Mouse (Mus musculus): ENCODE measurements at regions not wholly inside any gene's neighbourhood (a gene's known extent, or its start where the extent isn't known, plus 50 kb on each side); places are given as distances from the start of the nearest gene placed in this dataset.

DNA sequence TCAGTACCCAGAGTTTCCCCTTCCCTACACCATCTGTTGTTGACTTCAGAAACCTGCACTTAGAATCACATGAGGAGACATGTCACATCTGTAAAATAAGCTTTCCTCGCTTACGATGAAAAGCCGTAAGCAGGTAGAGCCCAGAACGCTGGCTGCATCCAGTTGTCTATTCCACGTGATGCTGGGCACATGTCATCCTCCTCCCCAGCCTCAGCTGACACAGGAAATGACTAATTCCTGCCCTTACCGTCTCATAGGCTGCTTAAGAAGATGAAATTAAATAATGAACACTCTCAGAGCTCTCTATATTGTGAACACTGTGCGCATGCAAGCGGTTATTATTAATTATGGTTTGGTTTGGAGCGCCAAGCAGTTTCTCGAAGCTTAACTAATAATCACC is 83.6 kb upstream of the 3110018I06Rik start:
- DNase-seq (ENCODE audit: low spot score) = peak; percentile 49

DNA sequence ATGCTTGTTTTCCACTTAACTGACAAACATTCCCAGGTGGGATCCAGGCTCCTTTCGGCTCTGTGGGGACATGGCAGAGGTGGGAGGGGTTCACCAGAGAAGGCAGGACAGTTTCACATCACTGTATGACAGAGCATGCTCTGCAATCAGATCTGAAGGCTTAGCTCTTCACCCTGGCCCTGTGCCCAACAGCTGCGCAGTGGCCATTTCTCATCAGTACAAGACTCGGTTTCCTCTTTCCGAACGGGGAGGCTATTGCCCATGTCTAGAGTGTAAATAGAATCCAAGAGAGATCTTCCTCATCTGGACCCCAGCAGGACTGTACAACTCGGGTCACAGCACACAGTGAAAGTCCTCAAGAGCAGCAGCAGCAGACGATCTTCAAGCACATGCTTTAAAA is 64.5 kb upstream of the 3110018I06Rik start:
- no peak for DNase-seq (ENCODE audit: low spot score)

DNA sequence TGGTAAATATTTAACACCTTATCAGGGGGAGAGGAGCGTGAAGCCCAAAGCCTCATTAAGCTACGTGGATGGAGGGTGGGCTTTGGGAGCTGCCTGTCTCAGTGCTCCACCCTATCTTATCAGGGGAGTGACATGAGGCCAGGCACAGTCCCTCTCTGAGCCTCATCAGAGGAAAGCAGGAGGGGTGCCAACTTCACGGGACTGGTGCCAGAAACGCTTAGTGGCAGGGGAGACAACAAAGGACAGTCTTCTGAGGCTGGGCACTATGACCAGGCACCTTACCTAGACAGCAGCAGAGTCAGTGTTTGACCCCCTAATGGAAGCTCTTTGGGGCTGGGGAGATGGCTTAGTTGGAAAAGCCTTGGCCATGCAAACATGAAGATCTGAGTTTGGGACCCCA is 49.9 kb upstream of the 3110018I06Rik start:
- DNase-seq (ENCODE audit: low spot score) = no peak
